Mouse (Mus musculus) liver, adult 2 months (tissue): ENCODE measurements around the gene Slc13a2.

Experiments used
- CTCF ChIP-seq: fragments of 200-500 bp; IDR thresholded peaks from 2 replicates; pipeline ENCODE4 v1.5.1; 2011; ENCODE audit warnings: low read depth, low read length, control low read depth
- POLR2A ChIP-seq: fragments of 200-500 bp; IDR thresholded peaks from 2 replicates; pipeline ENCODE4 v1.6.1; 2011; ENCODE audit warnings: low read length, control low read depth; ENCODE audit not compliant: insufficient read depth; ENCODE audit errors: extremely low read depth

DNA sequence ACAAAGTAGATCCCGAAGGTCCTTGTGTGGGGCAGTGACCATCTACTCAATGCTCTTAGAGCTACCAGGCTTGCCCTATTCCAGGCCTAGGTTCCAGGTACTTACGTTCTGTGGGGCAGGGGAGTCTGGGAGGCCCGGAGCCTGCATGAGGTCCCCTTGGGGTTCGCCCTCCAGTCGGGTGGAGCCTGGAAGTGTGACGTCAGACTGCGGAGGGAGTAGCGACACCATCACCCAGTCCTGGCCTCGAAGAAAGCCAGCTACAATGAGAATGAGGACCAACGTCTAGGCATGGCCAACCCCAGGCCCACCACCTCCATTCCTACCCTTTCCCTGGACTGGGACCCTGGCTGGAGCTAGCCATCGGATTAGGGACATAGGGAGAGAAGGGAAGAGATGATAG is 50.3 kb downstream of the Slc13a2 start:
- TF ChIP-seq CTCF (no peak), POLR2A (no peak)
